Mouse (Mus musculus): Measurements from ENCODE around the gene Ahcyl2. TPM values are rescaled to one million over a fixed set of nuclear protein-coding genes. Genes with fewer than 3 reads are reported as not detected.

The Ahcyl2 gene
- total RNA-seq, 2 experiments from 2014 or later: 114 to 137 TPM

DNA sequence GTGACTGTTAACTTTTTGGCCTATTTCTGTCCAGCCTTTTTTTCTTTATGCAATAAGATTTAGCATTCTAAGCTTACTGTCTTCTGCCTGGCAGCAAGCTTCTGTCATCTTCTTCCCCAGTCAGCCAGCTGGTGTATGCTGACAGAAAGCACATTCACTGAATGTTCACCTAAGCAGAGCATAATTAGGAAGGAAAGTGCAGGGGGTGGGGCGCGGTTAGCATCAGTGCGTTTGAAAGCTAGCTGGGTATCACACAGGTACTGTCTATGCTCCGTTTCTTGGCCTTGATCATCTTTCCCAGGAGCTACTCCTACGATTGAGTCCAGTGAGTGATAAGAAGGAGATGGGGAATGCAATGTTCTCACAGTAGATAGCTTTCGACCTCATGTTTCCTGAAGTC lies 162.9 kb downstream of the Ahcyl2 start:
- intact Hi-C loops (cut with DNase I): no loop called here
- peak in 1 of 2 experiments; percentile 76 for DNase-seq (ENCODE audit: low spot score in 2 of 2)

DNA sequence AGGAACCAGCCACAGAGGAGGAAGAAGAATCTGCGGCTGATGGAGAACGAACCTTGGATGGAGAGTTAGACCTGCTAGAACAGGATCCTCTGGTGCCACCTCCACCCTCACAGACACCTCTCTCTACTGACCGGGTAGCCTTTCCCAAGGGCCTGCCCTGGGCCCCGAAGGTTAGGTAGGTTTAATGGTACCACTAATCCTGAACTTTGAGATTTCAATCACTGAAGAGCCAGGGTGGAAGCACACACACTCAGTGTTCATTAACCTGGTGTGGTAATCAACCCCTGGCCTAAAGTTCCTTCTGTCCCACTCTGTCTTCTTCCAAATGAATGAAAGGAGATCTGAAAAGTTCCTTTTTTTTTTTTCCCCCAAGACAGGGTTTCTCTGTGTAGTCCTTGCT lies 163.4 kb downstream of the Ahcyl2 start:
- DNase-seq (ENCODE audit: low spot score in 2 of 2): no peak
- intact Hi-C loops (cut with DNase I): no loop called here

DNA sequence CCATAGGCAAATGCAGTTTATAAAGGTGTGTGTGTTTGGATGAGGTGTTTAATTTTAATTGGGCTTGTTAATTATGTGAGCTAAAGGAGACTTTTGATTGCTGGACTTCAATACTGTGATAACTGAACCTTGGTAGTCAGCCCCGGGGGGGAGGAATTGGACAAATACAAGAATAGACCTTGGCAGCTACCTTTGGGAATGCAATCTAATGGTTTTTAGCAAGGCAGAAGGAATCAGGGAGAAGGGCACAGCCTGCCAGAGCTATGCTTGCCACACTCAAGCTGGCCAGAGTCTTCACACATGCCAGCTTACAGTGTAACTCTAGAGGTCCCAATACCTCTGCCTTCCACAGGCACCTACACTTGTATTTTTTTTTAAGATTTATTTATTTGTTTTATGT lies 167.9 kb downstream of the Ahcyl2 start:
- intact Hi-C loops (cut with DNase I): no loop called here

DNA sequence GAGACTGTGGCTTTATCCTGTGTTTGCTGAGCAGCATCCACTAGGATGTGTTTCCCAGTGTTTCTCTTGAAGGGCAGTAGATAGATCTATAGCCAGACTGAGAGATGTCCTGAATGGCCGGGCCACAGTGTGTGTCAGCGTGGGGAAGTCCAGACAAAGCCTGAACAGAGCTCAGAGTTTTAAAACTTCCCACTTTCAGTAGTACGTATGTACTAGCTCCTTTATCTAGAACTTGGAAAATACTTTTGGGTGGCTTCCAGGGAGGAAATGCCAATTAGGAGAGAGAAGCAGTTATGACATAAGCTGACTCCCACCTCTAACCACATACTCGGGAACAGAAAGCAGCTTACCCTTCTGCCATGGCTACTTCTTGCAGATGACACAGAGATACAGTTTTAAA lies 172.6 kb downstream of the Ahcyl2 start:
- intact Hi-C loops (cut with DNase I): no loop called here
- DNase-seq (ENCODE audit: low spot score in 2 of 2): no peak

More for the DNA sequence above, 167.9 kb downstream of the Ahcyl2 start:
- DNase-seq (ENCODE audit: low spot score in 2 of 2): no peak

DNA sequence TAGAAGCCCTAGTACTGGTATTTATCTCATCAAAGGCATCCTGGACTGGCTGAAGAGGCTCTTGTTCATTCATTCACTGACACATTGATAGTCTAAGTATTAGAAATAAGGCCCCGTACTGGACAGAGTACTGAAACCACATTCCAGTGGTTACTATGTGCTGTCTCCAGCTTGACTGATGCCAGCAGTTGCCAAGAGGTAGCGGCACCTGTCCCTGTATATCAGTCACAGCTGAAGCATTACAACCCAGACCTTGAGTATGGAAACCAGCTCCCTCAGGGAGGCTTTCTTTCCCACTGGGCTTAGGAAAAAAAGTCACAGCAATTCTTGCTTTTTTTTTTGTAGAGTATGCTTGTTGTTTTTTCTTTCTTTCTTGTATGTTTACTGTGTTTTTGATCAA lies 173.2 kb downstream of the Ahcyl2 start:
- no peak for DNase-seq (ENCODE audit: low spot score in 2 of 2)
- intact Hi-C loops (cut with DNase I): no loop called here

DNA sequence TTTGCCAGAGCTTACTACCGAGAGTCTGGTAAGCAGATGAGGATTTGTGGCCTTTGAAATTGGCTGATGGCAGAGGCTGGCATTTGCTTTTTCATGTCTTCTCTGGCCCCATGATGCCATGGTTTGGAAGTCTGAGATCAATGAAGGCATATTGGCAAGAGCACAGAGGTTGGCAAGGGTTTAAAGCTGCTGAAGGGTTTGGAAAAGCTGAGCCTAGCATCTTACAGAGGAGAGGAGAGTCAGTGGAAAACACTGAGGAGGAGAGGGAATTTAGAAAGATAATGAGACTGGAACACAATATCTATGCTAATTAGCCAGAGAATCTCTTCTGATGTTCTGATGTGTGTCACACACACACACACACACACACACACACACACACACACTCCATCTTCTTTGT lies 176.7 kb downstream of the Ahcyl2 start:
- intact Hi-C loops (cut with DNase I): no loop called here
- DNase-seq (ENCODE audit: low spot score in 2 of 2): no peak

DNA sequence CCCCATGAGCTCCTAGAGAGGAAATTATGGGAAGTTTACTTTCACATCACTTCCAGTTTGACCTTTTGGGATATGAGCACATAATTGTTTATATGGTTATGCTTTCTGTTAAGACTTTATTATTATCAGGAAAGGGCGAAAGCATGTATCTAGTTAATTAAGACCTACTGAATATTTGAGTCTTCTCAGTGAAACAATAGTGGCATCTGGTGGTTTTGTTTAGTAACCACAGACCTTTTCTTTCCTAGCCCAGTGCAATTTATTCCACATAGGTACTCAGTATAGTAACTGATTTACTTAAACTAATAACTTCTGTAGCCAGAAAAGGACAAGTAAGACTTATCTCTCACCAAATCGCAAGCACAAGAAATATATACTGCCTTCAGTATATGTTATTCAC lies 178.8 kb downstream of the Ahcyl2 start:
- intact Hi-C loops (cut with DNase I): no loop called here
- no peak for DNase-seq (ENCODE audit: low spot score in 2 of 2)

DNA sequence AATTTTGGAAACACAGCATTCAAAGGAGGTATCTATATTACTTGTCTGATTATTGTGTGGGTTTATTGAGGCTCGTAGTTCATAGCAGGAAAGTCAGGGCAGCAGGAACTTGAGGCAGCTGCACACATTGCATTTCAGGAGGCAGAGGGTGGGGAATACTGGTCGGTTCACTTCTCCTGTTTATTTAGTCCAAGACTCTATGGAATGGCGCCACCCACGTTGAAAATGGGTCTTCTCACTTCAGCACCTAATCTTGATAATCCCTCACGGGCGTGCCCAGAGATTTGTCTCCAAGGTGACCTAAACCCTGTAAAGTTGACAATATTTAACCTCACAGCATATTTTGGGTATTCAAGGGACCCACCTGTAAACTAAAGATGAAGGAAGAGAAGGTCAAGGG lies 180.0 kb downstream of the Ahcyl2 start:
- DNase-seq (ENCODE audit: low spot score in 2 of 2): no peak
- intact Hi-C loops (cut with DNase I): no loop called here

DNA sequence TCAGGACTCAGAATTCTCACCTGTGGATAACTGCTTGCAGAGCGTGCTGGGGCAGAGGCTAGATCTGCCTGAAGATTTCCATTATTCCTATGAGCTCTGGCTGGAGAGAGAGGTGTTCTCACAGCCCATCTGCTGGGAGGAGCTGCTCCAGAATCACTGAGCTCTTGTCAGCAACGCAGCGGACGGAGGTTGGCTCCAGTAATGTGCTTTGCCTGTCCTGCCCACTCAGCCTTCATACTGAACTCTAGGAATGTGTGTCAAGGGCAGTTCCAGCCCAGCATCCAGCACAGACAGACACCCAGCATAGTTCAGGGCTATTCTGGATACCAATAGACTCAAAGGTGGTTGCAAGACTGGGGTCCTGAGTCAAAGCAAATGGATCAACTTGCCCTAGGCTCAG lies 188.9 kb downstream of the Ahcyl2 start:
- peak in 1 of 2 experiments; percentile 67 for DNase-seq (ENCODE audit: low spot score in 2 of 2)
- intact Hi-C loops (cut with DNase I): no loop called here

DNA sequence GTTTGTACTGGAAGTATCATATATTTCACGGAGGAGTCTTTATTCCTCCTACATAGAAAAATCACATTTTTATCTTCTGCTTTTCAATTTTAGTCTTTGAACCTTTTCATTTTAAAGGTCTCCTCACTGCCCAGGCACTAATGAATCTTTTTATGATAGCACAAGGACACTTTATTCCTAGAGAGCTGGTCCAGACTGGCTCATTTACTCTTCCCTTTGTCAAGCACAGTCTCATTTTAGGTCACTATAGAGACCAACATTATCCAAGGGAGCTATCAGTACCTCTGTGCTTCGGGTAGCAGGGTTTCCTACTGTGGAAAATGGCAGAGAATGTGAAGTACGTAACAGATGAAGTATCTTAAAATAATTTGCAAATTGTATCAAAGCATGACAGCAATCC lies 190.9 kb downstream of the Ahcyl2 start:
- DNase-seq (ENCODE audit: low spot score in 2 of 2): no peak
- intact Hi-C loops (cut with DNase I): no loop called here

DNA sequence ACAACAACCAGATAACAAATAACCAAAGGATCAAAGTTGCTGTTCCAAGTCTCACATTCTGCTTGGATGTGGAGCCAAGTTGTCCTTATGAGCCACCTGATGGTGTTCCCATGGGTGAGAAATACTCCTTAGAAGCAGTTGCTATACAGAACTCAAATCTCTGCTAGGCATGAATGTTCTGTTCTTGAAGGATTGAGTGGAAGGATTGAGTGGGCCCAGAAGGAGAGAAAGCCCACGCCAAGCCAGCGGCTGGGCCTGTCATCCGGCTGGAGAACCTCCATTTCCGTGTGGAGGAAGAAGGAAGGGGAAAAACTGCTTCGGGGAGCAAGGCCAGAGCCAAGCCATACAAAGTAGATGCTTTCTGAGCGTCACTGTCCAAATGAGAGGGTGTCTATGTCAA lies 193.3 kb downstream of the Ahcyl2 start:
- peak; percentile 31 to 81 for DNase-seq (ENCODE audit: low spot score in 2 of 2)
- intact Hi-C loops (cut with DNase I): loop anchor here (5.0 kb wide), 1 partner anchor 86 kb away; the partner anchor contains the start of gene Nrf1

Other genes starting within 250 kb of the Ahcyl2 start
- gene Irf5, start 241.4 kb upstream of the Ahcyl2 start, total RNA-seq (2021): 1 to 10 TPM; 4.7 to 5.4 TPM
- 10 to 100 TPM; 68.5 to 69.5 TPM for gene Tnpo3, start 158.1 kb upstream of the Ahcyl2 start, total RNA-seq (2021)
- 10 to 100 TPM; 30.4 to 32.0 TPM for gene Tspan33, start 73.8 kb upstream of the Ahcyl2 start, total RNA-seq (2021)
- gene Smo, start 32.5 kb upstream of the Ahcyl2 start, total RNA-seq (2021): 1 to 10 TPM; 9.5 to 9.8 TPM
- gene Strip2, start 149.0 kb downstream of the Ahcyl2 start, total RNA-seq (2021): 10 to 100 TPM; 14.2 to 33.7 TPM